ENCODE assay signal across 8 mouse cellular contexts in genomic region chr8:120230715-120231614, GRCm38 (mm10). TPM values are rescaled to one million over a fixed set of nuclear protein-coding genes. Genes with fewer than 3 reads are reported as not detected.
DNase-seq lines count a peak whose midpoint lies in the region; ATAC-seq and TF ChIP-seq lines count a peak whose summit lies in the region.

No protein-coding gene starts in this region.

- peak; percentile 68 for DNase-seq in adrenal gland, adult 2 months
- no peak for DNase-seq in adrenal gland, postnatal 4 days (ENCODE audit: low spot score in 2 of 2)
- DNase-seq in lung, postnatal 4 days: peak; percentile 54 to 75
- no peak for DNase-seq in right cerebral cortex, postnatal 10 days (ENCODE audit: low spot score in 2 of 2)
- no peak for DNase-seq in spleen, postnatal 10 days (ENCODE audit: low spot score in 2 of 2)
- DNase-seq in T-cell, adult 2 months (ENCODE audit: low spot score): no peak

- H3K9ac ChIP-seq in forebrain, embryonic 13.5 days: peak overlapping the region; percentile 71
- H3K9ac ChIP-seq in intestine, postnatal 0 days (ENCODE audit: low read depth, low read length): no peak overlapping the region

- H3K27ac ChIP-seq in forebrain, embryonic 13.5 days: no peak overlapping the region
- no peak overlapping the region for H3K27ac ChIP-seq in intestine, postnatal 0 days (ENCODE audit: low read depth, low read length)

- TF ChIP-seq CTCF in intestine, postnatal 0 days (IDR thresholded peaks at IDR 0.05; ENCODE audit: low read depth): peak; percentile 23; the same call in 1 of the 2 replicates

- H3K9me3 ChIP-seq in forebrain, embryonic 13.5 days (replicated peaks): no peaks in the 10 kb centered on the region
- H3K9me3 ChIP-seq in intestine, postnatal 0 days (ENCODE audit: control insufficient read depth): no peaks in the 10 kb centered on the region

- H3K4me1 ChIP-seq in forebrain, embryonic 13.5 days: peaks cover 86% of the 10 kb centered on the region
- 0 out of 2 replicates have a peak, but pooled peaks cover 3% of the 10 kb centered on the region for H3K4me1 ChIP-seq in intestine, postnatal 0 days (replicated peaks; ENCODE audit: control insufficient read depth, insufficient read depth, low read length)

- H3K36me3 ChIP-seq in forebrain, embryonic 13.5 days (ENCODE audit: poor library complexity, severe bottlenecking): no peaks in the 10 kb centered on the region
- no peaks in the 10 kb centered on the region for H3K36me3 ChIP-seq in intestine, postnatal 0 days (ENCODE audit: control insufficient read depth, insufficient read depth)

- peak overlapping the region; percentile 54 for H3K4me3 ChIP-seq in forebrain, embryonic 13.5 days
- H3K4me3 ChIP-seq in intestine, postnatal 0 days (ENCODE audit: low read depth, low read length): peak overlapping the region; percentile 58

- H3K4me2 ChIP-seq in forebrain, embryonic 13.5 days: peak overlapping the region; percentile 94
- peak overlapping the region; percentile 95 for H3K4me2 ChIP-seq in intestine, postnatal 0 days (replicated peaks; ENCODE audit: low read depth)

- H3K27me3 ChIP-seq in forebrain, embryonic 13.5 days: peaks cover 29% of the 10 kb centered on the region
- H3K27me3 ChIP-seq in intestine, postnatal 0 days (replicated peaks; ENCODE audit: control insufficient read depth, insufficient read depth, low read length): peaks cover 26% of the 10 kb centered on the region

- no peak for ATAC-seq in forebrain, embryonic 13.5 days
- no peak for ATAC-seq in intestine, postnatal 0 days

- 47% methylated on average over 18 of the region's 18 CpGs for WGBS in forebrain, embryonic 13.5 days
- WGBS in intestine, postnatal 0 days: 38% methylated on average over 18 of the region's 18 CpGs

RNA-seq across cellular contexts. Expression of gene Gse1, which starts 2.7 kb away (rescaled TPM):
- 10 to 100 TPM; 27.1 to 28.7 TPM for total RNA-seq in adrenal gland, adult 2 months (2021)
- polyA plus RNA-seq in adrenal gland, adult 2 months (2012; rRNA removed): 42.1 and 46.3 TPM in 2 replicates
- total RNA-seq in adrenal gland, postnatal 4 days (2021): 10 to 100 TPM; 58.1 to 60.7 TPM
- 24.0 and 24.9 TPM in 2 replicates for polyA plus RNA-seq in forebrain, embryonic 13.5 days (2015; fragmentation: Nextera tagmentation; extraction: Ambion mirVana)
- polyA plus RNA-seq in intestine, postnatal 0 days (2015; fragmentation: Nextera tagmentation; extraction: Ambion mirVana): 6.4 and 7.8 TPM in 2 replicates

RNA-seq across cellular contexts. Expression of gene Fam92b, which starts 53.7 kb away (rescaled TPM):
- 1 to 10 TPM in 1 of 2 experiments, under 1 TPM in 1; 0.61 to 1.4 TPM for total RNA-seq in adrenal gland, adult 2 months (2021)
- 0.95 and 1.7 TPM in 2 replicates for polyA plus RNA-seq in adrenal gland, adult 2 months (2012; rRNA removed)
- total RNA-seq in adrenal gland, postnatal 4 days (2021): 1 to 10 TPM; 1.6 to 2.3 TPM
- 1.4 and 1.9 TPM in 2 replicates for polyA plus RNA-seq in forebrain, embryonic 13.5 days (2015; fragmentation: Nextera tagmentation; extraction: Ambion mirVana)
- polyA plus RNA-seq in intestine, postnatal 0 days (2015; fragmentation: Nextera tagmentation; extraction: Ambion mirVana): 0.29 TPM in 1 of 2 replicates, not detected in the other

Comparison
In these comparisons a context has a peak if more than half of its experiments do, and no peak if none do; other contexts are left out.
1. DNase-seq: peak in adrenal gland, adult 2 months (single experiment) and lung, postnatal 4 days (2 of 2); none in adrenal gland, postnatal 4 days (0 of 2), right cerebral cortex, postnatal 10 days (0 of 2), spleen, postnatal 10 days (0 of 2) and T-cell, adult 2 months (single experiment).